Mouse (Mus musculus) E14TG2a.4 (cell line): ENCODE data around the gene Hadhb.
A peak's percentile ranks its signal among the peaks of the same experiment; 100 is the strongest.

Experiments
- H3K27me3 ChIP-seq: 2 replicates; pipeline ENCODE4 v1.6.1; 2014; ENCODE audit warnings: low read length, control low read depth; ENCODE audit not compliant: insufficient read depth
- H3K36me3 ChIP-seq: 2 replicates; pipeline ENCODE4 v1.6.1; 2014; ENCODE audit warnings: low read length, control low read depth; ENCODE audit not compliant: insufficient read depth
- H3K4me1 ChIP-seq: replicated peaks from 2 replicates; pipeline ENCODE4 v1.6.1; 2014; ENCODE audit warnings: low read depth, low read length, control low read depth
- H3K4me3 ChIP-seq: replicated peaks from 2 replicates; pipeline ENCODE4 v1.5.1; 2014; ENCODE audit warnings: mild to moderate bottlenecking, low read length
- H3K9me3 ChIP-seq: 2 replicates; pipeline ENCODE4 v1.6.1; 2014; ENCODE audit warnings: low read length, control low read depth
- CTCF ChIP-seq: conservative IDR thresholded peaks from 2 replicates; pipeline ENCODE4 v1.5.1; 2014; ENCODE audit warnings: low read length
- NANOG ChIP-seq: IDR thresholded peaks from 2 replicates; pipeline ENCODE4 v1.6.1; 2014; ENCODE audit warnings: borderline replicate concordance, low read length, mixed read lengths
- POU5F1 ChIP-seq: IDR thresholded peaks from 2 replicates; pipeline ENCODE4 v1.6.1; 2014; ENCODE audit warnings: low read length, borderline replicate concordance

Hadhb gene

DNA sequence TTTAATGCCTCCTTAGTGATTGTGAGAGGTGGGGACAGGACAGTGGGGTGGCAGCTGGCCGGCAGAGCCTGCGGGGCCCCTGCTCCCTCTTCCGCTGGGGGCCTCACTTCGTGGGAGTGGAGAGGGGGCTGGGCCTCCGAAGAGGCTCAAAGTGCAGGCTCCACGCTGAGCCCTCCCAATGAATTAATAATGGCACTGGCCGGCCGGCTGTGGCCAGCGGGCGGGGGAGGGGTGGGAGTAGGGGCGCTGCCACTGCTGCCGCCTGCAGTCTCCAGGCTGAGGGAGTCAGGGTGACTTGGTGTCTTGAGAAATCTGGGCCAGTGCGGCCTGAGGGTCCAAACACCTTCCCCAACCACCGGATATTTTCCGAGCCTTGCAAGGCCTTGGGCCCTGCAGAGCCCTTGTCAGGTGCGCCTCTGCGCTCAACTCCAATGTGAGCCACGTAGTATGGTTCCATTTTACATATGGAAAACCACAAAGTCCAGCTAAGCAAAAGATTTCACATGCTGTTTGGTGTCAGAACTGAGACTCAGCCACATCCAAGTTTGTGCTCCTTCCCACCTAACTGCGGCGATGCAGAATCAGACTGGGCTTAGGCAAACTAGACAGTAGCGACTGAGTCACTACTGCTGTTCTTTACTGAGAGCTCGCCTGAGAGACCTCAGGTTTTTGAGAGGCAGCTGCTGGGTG lies 44.5 kb upstream of the Hadhb start:
- H3K36me3 ChIP-seq: no peaks in the 10 kb centered on the region
- peaks cover 93% of the 10 kb centered on the region for H3K27me3 ChIP-seq
- H3K4me1 ChIP-seq: peaks cover 68% of the 10 kb centered on the region
- H3K9me3 ChIP-seq: no peaks in the 10 kb centered on the region
- TF ChIP-seq NANOG: no peak
- TF ChIP-seq POU5F1: no peak
- no peak for TF ChIP-seq CTCF
- H3K4me3 ChIP-seq: peak overlapping the region; percentile 45

GRCm38 (mm10) chr5:30111126-30111525 lies 43.9 kb upstream of the Hadhb start:
- TF ChIP-seq NANOG: no peak
- no peak for TF ChIP-seq CTCF
- no peak for TF ChIP-seq POU5F1
- H3K9me3 ChIP-seq: no peaks in the 10 kb centered on the region
- H3K4me1 ChIP-seq: peaks cover 68% of the 10 kb centered on the region
- no peaks in the 10 kb centered on the region for H3K36me3 ChIP-seq
- peak overlapping the region; percentile 45 for H3K4me3 ChIP-seq
- peaks cover 91% of the 10 kb centered on the region for H3K27me3 ChIP-seq

DNA sequence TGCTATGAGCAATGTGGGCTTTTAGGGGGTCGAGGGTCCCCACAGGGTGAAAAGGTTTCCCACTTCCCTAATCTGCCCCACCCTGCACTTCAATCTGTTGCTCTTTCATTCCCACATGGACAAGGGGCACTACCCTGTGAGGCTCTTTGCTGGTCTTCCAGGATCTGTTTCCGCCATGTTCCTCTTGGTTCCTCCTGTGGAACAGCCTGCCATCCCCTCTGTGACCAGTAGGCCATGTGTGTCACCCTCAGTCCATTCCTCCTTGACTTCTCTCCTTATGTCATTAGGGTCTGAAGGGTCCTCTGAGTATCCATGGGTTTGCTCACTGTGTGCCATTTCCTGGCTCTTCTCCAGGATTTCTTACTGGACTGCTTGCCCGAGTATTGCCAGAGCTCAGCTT lies 43.3 kb upstream of the Hadhb start:
- H3K27me3 ChIP-seq: peaks cover 84% of the 10 kb centered on the region
- H3K36me3 ChIP-seq: peaks cover 5% of the 10 kb centered on the region; the same call in 1 of the 2 replicates
- TF ChIP-seq POU5F1 (no peak), NANOG (no peak), CTCF (no peak; the same call in 1 of the 2 replicates)
- H3K4me1 ChIP-seq: peaks cover 68% of the 10 kb centered on the region
- H3K4me3 ChIP-seq: peak overlapping the region; percentile 45
- no peaks in the 10 kb centered on the region for H3K9me3 ChIP-seq

GRCm38 (mm10) chr5:30112533-30113068 lies 42.4 kb upstream of the Hadhb start:
- Histone ChIP-seq H3K4me1 (peaks cover 60% of the 10 kb centered on the region), H3K27me3 (peaks cover 76% of the 10 kb centered on the region), H3K4me3 (no peak overlapping the region), H3K36me3 (peaks cover 12% of the 10 kb centered on the region; the same call in 1 of the 2 replicates), H3K9me3 (no peaks in the 10 kb centered on the region)
- TF ChIP-seq POU5F1 (no peak), CTCF (peak; percentile 26), NANOG (no peak)

DNA sequence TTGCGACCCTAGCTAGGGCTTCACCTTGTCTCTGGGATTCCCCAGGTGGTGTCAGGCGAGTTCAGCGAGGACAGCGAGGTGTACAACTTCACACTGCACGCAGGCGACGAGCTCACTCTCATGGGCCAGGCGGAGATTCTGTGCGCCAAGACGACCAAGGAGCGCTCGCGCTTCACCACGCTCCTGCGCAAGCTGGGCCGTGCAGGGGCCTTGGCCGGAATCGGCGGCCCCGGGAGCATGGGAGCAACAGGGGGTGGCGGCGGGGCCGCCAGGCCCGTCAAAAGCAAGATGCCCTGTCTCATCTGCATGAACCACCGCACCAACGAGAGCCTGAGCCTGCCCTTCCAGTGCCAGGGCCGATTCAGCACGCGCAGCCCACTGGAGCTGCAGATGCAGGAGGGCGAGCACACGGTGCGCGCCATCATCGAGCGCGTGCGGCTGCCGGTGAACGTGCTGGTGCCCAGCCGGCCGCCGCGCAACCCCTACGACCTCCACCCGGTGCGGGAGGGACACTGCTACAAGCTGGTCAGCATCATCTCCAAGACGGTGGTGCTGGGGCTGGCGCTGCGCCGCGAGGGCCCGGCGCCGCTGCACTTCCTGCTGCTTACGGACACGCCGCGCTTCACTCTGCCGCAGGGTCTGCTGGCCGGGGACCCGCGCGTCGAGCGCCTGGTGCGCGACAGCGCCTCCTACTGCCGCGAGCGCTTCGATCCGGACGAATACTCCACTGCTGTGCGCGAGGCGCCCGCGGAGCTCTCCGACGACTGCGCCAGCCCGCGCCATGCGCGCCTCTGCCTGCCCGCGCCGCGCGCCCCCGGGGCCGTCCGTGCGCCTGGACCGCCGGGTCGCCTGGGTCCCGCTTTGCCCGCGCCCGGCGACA lies 40.9 kb upstream of the Hadhb start:
- Histone ChIP-seq H3K4me1 (peaks cover 51% of the 10 kb centered on the region), H3K27me3 (peaks cover 62% of the 10 kb centered on the region), H3K36me3 (peaks cover 27% of the 10 kb centered on the region), H3K9me3 (no peaks in the 10 kb centered on the region), H3K4me3 (peak overlapping the region; percentile 85)
- TF ChIP-seq CTCF (no peak), POU5F1 (no peak), NANOG (no peak)

DNA sequence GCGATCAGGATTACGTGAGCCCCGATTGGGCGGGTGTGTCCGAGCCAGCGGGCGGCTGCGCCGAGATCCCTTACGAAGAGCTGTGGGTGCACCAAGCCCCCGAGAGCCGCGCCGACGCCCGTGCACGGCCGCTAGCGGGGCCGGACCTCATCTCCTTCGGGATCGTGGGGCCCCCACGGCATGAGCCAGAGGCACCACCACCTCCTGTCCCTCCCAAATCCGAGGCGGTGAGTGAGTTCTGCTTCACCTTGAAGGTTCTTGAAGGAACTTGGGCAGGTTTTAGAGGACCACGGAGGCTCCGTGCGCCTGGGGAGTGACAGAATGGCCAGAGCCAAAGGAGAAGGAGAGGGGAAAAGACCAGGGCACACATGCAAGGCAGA lies 40.3 kb upstream of the Hadhb start:
- Histone ChIP-seq H3K4me1 (peaks cover 52% of the 10 kb centered on the region), H3K36me3 (peaks cover 34% of the 10 kb centered on the region), H3K9me3 (no peaks in the 10 kb centered on the region), H3K4me3 (peak overlapping the region; percentile 85), H3K27me3 (peaks cover 56% of the 10 kb centered on the region)
- TF ChIP-seq CTCF: no peak
- no peak for TF ChIP-seq NANOG
- TF ChIP-seq POU5F1: no peak

DNA sequence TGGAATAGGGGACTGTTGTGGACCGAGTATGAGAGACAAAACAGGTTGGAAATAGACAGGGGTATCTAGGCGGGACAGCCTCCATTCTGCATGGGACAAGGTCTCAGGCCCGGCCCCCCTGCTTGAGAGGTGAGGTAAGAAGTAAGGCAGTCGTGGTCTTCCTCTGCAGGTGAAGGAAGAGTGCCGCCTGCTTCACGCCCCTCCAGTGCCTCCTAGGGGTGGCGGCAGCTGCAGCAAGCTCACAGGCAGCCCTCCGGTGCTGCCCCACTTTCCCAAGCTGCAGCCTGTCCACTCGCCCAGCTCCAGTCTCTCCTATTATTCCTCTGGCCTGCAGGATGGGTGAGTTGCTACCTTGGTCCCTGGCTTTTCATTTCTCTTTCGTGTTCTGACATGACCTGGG lies 39.3 kb upstream of the Hadhb start:
- peaks cover 46% of the 10 kb centered on the region for H3K27me3 ChIP-seq
- peak overlapping the region; percentile 32 for H3K4me3 ChIP-seq
- H3K4me1 ChIP-seq: peaks cover 52% of the 10 kb centered on the region
- H3K36me3 ChIP-seq: peaks cover 43% of the 10 kb centered on the region
- TF ChIP-seq NANOG: no peak
- TF ChIP-seq CTCF: peak; percentile 35
- H3K9me3 ChIP-seq: no peaks in the 10 kb centered on the region

DNA sequence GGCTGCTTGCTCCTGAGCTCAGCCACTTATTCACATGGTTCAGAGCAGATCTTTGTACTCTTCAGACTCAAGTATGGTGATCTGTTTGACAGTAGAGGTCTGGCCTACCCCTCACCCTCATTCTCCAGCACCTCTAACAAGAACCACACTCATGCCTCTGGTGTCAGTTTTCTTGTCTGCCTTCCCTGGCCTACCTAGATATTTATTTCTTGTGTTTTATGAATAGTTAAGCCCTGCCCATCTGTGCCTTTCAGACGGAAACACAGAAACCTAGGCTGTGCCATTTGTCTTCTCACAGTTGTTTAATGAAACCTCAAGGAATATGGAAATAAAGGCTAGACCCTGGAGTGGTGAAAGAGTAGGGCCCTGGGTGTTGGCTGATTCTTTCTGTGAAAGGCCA lies 37.0 kb upstream of the Hadhb start:
- TF ChIP-seq CTCF (no peak), POU5F1 (no peak), NANOG (no peak)
- peaks cover 66% of the 10 kb centered on the region for H3K36me3 ChIP-seq
- H3K4me1 ChIP-seq: peaks cover 47% of the 10 kb centered on the region
- H3K9me3 ChIP-seq: no peaks in the 10 kb centered on the region
- H3K4me3 ChIP-seq: no peak overlapping the region
- peaks cover 23% of the 10 kb centered on the region for H3K27me3 ChIP-seq
